Mouse (Mus musculus) megakaryocyte-erythroid progenitor cell, adult 5-6 weeks (primary cell): ENCODE data around the gene Wnt10a. TPM values are rescaled to one million over a fixed set of nuclear protein-coding genes. Genes with fewer than 3 reads are reported as not detected.

Experiments used
- ATAC-seq: replicated peaks from 2 replicates; pipeline ENCODE4 v1.8.0; 2016; ENCODE audit warnings: mild to moderate bottlenecking, inconsistent platforms; ENCODE audit not compliant: severe bottlenecking, poor library complexity, low FRiP score, low TSS enrichment
- total RNA-seq, 2 experiments: library from RNA; stranded (forward) in 1 of 2; stranded (reverse) in 1 of 2; fragments of 200-1000, 215-1000 nt in 1 of 2; fragments of >200 nt in 1 of 2; fragmentation: Nextera tagmentation in 1 of 2; gene quantifications; 2 replicates each; pipeline ENCODE4 v1.2.3; 2014 to 2017

The Wnt10a gene
- total RNA-seq (2014; fragmentation: Nextera tagmentation) = not detected in 2 replicates
- not detected in 2 replicates for total RNA-seq (2017)

DNA sequence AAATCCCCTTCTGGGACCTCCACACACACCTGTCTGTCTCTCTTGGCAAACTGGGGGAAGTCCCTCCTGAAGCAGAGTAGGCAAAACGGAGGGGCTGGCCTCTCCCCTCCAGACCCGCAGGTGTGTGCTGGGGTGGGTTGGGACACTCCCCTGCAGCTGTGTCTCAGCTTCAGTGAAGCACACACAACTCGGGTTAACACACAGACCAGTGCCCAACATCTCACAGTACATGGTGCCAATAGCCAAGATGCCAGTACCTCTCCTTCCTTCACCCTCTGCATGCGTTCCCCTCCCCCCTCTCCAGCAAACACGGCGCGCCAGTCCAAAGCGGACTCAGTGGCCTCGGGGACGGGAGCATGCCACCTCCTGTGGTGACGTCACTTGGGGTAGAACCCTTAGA lies at the start of gene Wnt10a:
Gene Wnt10a, plus strand, starts transcription at position 268 of the 400 bp plus-strand sequence.
- ATAC-seq = no peak

GRCm38 (mm10) chr1:74747335-74747734 lies 44.0 kb upstream of the Wnt10a start:
- no peak for ATAC-seq

DNA sequence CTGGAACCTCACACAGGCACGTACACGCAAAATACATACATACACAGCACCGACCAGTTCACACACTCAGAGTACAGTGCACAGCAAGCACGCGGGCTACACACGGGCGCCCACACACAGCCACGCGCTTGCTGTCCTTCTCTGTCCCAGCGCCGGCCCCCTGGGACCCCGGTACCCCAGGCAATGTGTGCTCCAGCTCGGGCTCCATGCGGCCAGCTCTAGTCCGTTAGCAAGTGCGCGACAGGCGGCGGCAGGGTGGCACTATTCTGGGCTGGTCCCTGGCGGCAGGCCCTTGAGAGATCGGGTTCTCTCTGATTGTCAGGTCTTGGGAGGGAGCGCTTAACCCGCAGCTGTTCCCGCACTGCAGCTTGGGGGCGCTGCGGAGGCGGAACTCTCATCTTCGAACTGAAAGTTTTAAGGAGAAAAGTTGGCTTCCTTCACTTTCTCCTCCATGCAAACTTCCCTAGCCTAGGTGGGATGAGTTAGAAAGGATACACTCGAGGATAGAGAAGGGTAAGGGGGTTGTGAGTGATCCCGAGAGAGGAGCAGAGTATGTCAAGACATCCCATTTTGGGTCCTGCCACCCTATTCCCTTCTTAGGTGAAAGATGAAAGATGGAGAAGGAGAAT lies 42.6 kb upstream of the Wnt10a start, which contains the start of gene Prkag3:
Gene Prkag3, minus strand, starts transcription at position 579 of the 629 bp plus-strand sequence.
- peak; percentile 95 for ATAC-seq

- no peak for ATAC-seq
Observed at GRCm38 (mm10) chr1:74749301-74749700, 42.0 kb upstream of the Wnt10a start.

DNA sequence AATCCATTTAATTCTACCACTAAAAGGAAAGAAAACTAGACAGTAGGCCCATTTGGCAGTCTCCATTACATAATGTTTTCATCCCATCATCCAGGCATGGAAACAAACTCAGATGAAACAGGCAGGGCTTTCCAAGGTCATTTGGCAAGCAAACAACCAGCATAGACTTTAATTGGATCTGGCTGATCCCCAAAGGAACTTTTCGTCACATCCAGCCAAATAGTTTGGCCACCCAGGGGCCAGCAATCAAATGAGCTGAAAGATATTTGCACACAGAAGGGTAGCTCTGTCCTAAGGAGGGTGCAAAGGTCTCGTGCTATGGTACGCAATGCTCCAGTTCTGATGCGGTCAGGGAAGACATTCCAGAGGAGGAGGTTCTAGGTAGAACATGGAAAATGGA lies 40.6 kb upstream of the Wnt10a start:
- ATAC-seq = no peak

- ATAC-seq = no peak
Observed at GRCm38 (mm10) chr1:74752150-74752549, 39.2 kb upstream of the Wnt10a start.

- ATAC-seq = no peak
Observed at GRCm38 (mm10) chr1:74752833-74753232, 38.5 kb upstream of the Wnt10a start.

GRCm38 (mm10) chr1:74753266-74753974 lies 37.9 kb upstream of the Wnt10a start:
- no peak for ATAC-seq

DNA sequence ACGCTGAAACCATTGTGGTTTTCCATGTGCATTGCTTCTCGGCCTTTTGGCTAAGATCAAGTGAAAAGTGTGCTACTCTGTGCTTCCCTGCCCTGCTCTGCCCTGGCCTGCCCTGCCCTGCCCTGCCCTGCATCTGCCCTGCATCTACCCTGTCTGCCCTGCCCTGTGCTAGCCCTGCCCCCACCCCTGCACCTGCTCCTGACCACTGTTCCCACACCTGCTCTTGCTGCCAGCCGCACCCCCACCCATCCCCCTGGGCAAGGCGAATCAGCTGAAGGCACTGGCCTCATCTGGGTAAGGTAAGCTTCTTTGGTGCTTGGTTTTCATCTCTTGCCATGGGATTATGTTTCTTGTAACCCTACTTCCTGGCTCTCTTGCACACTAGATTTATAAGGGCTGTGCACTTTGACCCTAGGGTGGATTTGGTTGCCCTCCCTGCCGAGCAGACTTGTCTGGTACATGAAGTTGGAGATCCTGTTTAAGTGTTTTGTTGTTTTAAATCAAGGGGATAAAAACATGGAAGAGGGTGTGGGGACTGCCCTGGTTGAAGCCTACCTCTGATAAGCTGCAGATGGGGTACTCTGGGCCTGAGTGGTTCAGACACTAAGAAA lies 37.0 kb upstream of the Wnt10a start:
- ATAC-seq = no peak

DNA sequence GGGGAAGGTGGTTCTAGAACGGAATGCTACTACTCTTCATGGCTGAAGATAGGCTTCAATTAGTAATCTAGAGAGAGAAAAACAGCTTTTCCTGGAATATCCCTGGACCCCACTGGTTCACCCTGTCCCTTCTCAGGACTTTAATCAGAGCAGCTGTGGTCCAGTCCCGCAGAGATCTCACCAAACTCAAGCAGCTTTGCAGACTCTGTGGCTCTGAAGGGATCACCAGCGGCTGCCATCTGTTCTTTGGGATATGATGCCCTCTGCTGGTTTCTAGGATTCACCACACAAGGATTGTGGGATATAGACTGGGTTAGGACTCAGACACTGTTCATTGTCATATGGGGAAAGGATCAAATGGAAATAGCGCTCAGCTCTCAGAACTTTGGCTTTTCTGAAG lies 31.5 kb upstream of the Wnt10a start:
- ATAC-seq = no peak; the same call in 1 of the 2 replicates

GRCm38 (mm10) chr1:74763081-74763480 lies 28.2 kb upstream of the Wnt10a start:
- peak; percentile 80 for ATAC-seq

DNA sequence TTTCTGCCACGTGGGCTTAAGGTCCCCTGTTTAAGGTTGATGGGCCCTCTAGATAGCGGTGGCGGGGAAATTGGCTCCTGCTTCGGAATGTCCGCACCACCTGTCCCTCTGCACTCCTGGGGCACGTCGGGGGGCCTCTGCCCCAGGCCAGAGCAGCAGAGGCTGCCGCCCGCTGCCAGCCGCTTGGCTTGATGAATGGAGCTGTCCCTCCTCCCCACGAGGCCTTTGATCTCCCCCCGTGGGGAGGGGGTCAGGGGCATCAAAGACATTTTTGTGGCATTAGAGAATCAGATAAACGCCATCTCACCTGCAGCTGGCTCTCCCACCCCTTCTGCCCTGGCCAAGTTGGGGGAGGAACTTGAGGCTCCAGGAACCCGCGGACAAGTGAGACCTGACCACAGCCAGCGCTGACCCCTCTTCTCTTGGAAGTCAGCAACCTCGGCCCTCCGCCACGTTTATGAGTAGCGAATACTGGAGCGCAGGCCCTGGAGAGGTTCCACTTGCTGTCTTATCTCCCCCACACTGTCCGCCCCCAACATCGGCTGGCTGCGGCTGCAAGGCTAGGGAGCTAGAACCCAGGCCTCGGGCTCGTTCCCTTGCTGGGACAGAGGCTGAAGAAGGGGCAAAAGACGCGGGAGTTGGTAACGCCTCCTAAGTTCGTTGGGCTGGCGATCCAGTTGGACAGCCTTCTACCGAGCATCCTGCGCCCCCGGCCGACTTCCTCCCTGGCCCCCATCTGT lies 20.4 kb upstream of the Wnt10a start:
- ATAC-seq = no peak

DNA sequence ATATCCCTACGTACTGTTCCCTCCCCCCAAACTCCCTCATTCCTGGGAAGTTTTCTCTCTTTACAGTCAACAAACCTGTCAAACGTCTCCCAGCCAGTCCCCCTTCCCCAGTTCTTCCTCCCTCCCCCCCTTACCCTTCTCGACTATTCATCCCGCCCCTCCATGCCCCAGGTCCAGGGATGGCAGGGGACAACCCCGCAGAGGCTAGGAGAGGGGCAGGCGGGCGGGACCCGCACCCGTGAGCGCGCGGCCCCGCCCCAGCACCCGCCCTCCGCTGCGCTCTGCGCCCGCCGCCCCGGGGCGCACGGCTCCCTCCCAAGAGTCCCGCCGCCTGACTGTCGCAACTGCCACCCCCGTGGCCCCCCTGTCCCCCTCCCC lies 19.9 kb upstream of the Wnt10a start:
- no peak for ATAC-seq

DNA sequence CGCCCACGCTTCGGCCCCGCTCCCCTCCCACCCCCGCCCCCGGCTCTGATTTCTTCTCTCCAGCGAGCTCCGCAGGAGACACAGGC lies 19.6 kb upstream of the Wnt10a start, which contains the start of gene Wnt6:
Gene Wnt6, plus strand, starts transcription at position 48 of the 86 bp plus-strand sequence.
- no peak for ATAC-seq

- no peak for ATAC-seq
Observed at GRCm38 (mm10) chr1:74771931-74772620, 19.2 kb upstream of the Wnt10a start.

GRCm38 (mm10) chr1:74773136-74773535 lies 18.2 kb upstream of the Wnt10a start:
- ATAC-seq = peak; percentile 97

DNA sequence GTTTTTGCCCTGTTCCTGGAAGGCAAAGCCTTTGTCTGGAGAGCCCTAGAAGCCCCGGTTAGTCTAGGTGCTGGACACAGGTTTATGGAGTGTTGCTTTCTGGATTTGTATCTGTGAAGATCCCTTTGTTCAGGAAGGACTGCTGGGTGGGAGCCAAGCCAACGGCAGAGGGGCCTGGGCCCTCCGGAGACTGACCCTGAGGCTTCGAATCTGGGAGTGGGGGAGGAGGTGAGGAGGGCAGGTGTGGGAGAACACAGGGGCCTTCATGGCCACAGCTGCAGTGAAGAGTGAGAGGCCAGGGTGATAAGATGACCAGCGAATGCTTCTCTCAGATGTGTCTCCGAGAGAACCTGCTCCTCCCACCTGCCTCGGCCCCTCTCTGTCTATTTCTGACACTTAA lies 17.3 kb upstream of the Wnt10a start:
- ATAC-seq = no peak

DNA sequence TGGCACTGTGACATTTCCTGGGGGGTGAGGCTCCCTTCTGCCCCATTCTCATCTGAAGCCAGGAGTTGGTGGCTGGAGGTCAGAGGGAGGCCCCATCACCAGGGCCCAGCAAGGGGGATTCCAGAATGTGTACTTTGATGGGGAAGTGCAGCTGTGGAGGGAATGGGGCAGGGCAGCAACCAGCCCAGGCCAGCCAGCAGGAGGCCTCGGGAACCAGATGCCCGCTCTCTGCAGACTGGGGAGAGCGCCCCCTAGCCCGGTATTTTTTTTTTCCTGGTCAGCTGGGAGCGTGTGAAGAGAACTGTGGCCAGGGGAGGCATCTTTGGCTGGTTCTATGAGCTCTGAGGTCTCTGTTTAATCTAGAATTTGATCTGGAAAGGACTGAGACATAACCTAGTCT lies 15.5 kb upstream of the Wnt10a start:
- ATAC-seq = no peak

GRCm38 (mm10) chr1:74778934-74779486 lies 12.3 kb upstream of the Wnt10a start:
- ATAC-seq = no peak

DNA sequence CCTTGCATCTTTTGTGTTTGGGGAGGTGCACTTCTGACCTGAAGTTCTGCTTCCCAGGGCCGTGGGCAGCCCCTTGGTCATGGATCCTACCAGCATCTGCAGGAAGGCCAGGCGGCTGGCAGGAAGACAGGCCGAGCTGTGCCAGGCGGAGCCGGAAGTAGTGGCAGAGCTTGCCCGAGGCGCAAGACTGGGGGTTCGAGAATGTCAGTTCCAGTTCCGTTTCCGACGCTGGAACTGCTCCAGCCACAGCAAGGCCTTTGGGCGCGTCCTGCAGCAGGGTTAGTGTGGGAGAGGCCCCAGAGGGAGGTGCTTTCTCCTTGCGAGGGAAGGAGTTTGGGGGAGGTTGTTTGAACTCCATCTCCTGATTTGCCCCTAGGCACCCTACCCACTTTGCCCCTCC lies 9.3 kb upstream of the Wnt10a start:
- ATAC-seq = no peak
